Mouse (Mus musculus): ENCODE results near the gene Shc4. TPM values are rescaled to one million over a fixed set of nuclear protein-coding genes. Genes with fewer than 3 reads are reported as not detected.

The Shc4 gene
- polyA plus RNA-seq, 1 experiment from 2014 or later: 2.0 TPM

- no peaks in the 10 kb centered on the region for H3K4me1 ChIP-seq (ENCODE audit: control insufficient read depth, insufficient read depth, low read length)
- no peak overlapping the region for H3K4me3 ChIP-seq (replicated peaks; ENCODE audit: low read length)
- no peaks in the 10 kb centered on the region for H3K27me3 ChIP-seq (ENCODE audit: control insufficient read depth, insufficient read depth, low read length)
- no peak overlapping the region for H3K27ac ChIP-seq (ENCODE audit: low read length)
- no peak overlapping the region for H3K4me2 ChIP-seq (ENCODE audit: low read depth, low read length)
- no peak for ATAC-seq (ENCODE audit: insufficient read depth, low FRiP score)
- H3K36me3 ChIP-seq (ENCODE audit: control insufficient read depth, insufficient read depth, low read length): peaks cover 12% of the 10 kb centered on the region; the same call in 1 of the 2 replicates
- 86% methylated on average over 12 of the region's 12 CpGs for WGBS
- H3K9ac ChIP-seq (ENCODE audit: low read length): no peak overlapping the region
- H3K9me3 ChIP-seq (replicated peaks; ENCODE audit: control insufficient read depth, low read length): no peaks in the 10 kb centered on the region
Observed at GRCm38 (mm10) chr2:125589287-125589686, 134.7 kb downstream of the Shc4 start.

GRCm38 (mm10) chr2:125581081-125581480 is 142.9 kb downstream of the Shc4 start:
- H3K36me3 ChIP-seq (ENCODE audit: control insufficient read depth, insufficient read depth, low read length): peaks cover 3% of the 10 kb centered on the region; the same call in 1 of the 2 replicates
- no peak for ATAC-seq (ENCODE audit: insufficient read depth, low FRiP score)
- WGBS: 69% methylated on average over 5 of the region's 5 CpGs

GRCm38 (mm10) chr2:125577670-125578069 is 146.3 kb downstream of the Shc4 start:
- H3K9ac ChIP-seq (ENCODE audit: low read length): no peak overlapping the region
- H3K9me3 ChIP-seq (replicated peaks; ENCODE audit: control insufficient read depth, low read length): no peaks in the 10 kb centered on the region
- no peaks in the 10 kb centered on the region for H3K27me3 ChIP-seq (ENCODE audit: control insufficient read depth, insufficient read depth, low read length)
- H3K4me1 ChIP-seq (ENCODE audit: control insufficient read depth, insufficient read depth, low read length): no peaks in the 10 kb centered on the region
- no peak overlapping the region for H3K4me2 ChIP-seq (ENCODE audit: low read depth, low read length)
- H3K27ac ChIP-seq (ENCODE audit: low read length): no peak overlapping the region
- H3K4me3 ChIP-seq (replicated peaks; ENCODE audit: low read length): no peak overlapping the region
- peaks cover 11% of the 10 kb centered on the region; the same call in 1 of the 2 replicates for H3K36me3 ChIP-seq (ENCODE audit: control insufficient read depth, insufficient read depth, low read length)
- ATAC-seq (ENCODE audit: insufficient read depth, low FRiP score): no peak
- 64% methylated on average over 4 of the region's 4 CpGs for WGBS

More at GRCm38 (mm10) chr2:125581081-125581480, 142.9 kb downstream of the Shc4 start:
- Histone ChIP-seq H3K4me2 (ENCODE audit: low read depth, low read length) (no peak overlapping the region), H3K9me3 (replicated peaks; ENCODE audit: control insufficient read depth, low read length) (no peaks in the 10 kb centered on the region), H3K4me3 (replicated peaks; ENCODE audit: low read length) (no peak overlapping the region), H3K9ac (ENCODE audit: low read length) (no peak overlapping the region), H3K27me3 (ENCODE audit: control insufficient read depth, insufficient read depth, low read length) (no peaks in the 10 kb centered on the region), H3K27ac (ENCODE audit: low read length) (no peak overlapping the region), H3K4me1 (ENCODE audit: control insufficient read depth, insufficient read depth, low read length) (no peaks in the 10 kb centered on the region)

Other genes with a start within 250 kb of the Shc4 start
- gene Gm9913, start 219.1 kb downstream of the Shc4 start, polyA plus RNA-seq (2015; fragmentation: Nextera tagmentation; extraction: Ambion mirVana): 0.37 and 0.45 TPM in 2 replicates
- 31.3 and 33.7 TPM in 2 replicates for gene Fbn1, start 216.2 kb downstream of the Shc4 start, polyA plus RNA-seq (2015; fragmentation: Nextera tagmentation; extraction: Ambion mirVana)
- gene Cep152, start 99.0 kb downstream of the Shc4 start, polyA plus RNA-seq (2015; fragmentation: Nextera tagmentation; extraction: Ambion mirVana): 5.2 and 5.5 TPM in 2 replicates
- 97.0 and 111 TPM in 2 replicates for gene Eid1, start 51.1 kb downstream of the Shc4 start, polyA plus RNA-seq (2015; fragmentation: Nextera tagmentation; extraction: Ambion mirVana)
- 16.1 and 17.2 TPM in 2 replicates for gene Secisbp2l, start 58.7 kb upstream of the Shc4 start, polyA plus RNA-seq (2015; fragmentation: Nextera tagmentation; extraction: Ambion mirVana)
- 48.1 and 48.3 TPM in 2 replicates for gene Galk2, start 135.0 kb upstream of the Shc4 start, polyA plus RNA-seq (2015; fragmentation: Nextera tagmentation; extraction: Ambion mirVana)
- 62.8 and 70.5 TPM in 2 replicates for gene Cops2, start 135.0 kb upstream of the Shc4 start, polyA plus RNA-seq (2015; fragmentation: Nextera tagmentation; extraction: Ambion mirVana)